ENCODE assay signal across 8 mouse cellular contexts in genomic region chr4:63495915-63496278, GRCm38 (mm10). TPM values are rescaled to one million over a fixed set of nuclear protein-coding genes. Genes with fewer than 3 reads are reported as not detected.
DNase-seq lines count a peak whose midpoint lies in the region; ATAC-seq and TF ChIP-seq lines count a peak whose summit lies in the region.

Gene Whrn (minus strand): TSS chr4:63495991.

- 4% methylated on average over 27 of the region's 34 CpGs for WGBS in forebrain, postnatal 0 days
- 0% methylated on average over 24 of the region's 34 CpGs for WGBS in lung, embryonic 16.5 days

- H3K9ac ChIP-seq in forebrain, postnatal 0 days, result peak within 1 kb of the TSS; percentile 54
- peak within 1 kb of the TSS; percentile 84 for H3K9ac ChIP-seq in lung, embryonic 16.5 days (ENCODE audit: low read length)

- peak within 1 kb of the TSS; percentile 88 for H3K4me2 ChIP-seq in forebrain, postnatal 0 days (ENCODE audit: low read depth)
- H3K4me2 ChIP-seq in lung, embryonic 16.5 days (ENCODE audit: low read depth, low read length), result peak within 1 kb of the TSS; percentile 97

- H3K36me3 ChIP-seq in forebrain, postnatal 0 days (ENCODE audit: insufficient read depth), result no peaks in the 10 kb centered on the region
- H3K36me3 ChIP-seq in lung, embryonic 16.5 days (ENCODE audit: control insufficient read depth, insufficient read depth, low read length), result no peaks in the 10 kb centered on the region

- ATAC-seq in forebrain, postnatal 0 days, result peak; percentile 86
- peak; percentile 91 for ATAC-seq in lung, embryonic 16.5 days (ENCODE audit: low read depth)

- peak within 1 kb of the TSS; percentile 68 for H3K4me3 ChIP-seq in brown adipose tissue, adult 24 weeks (ENCODE audit: insufficient read depth, low read depth, low read length)
- peak within 1 kb of the TSS; percentile 62 for H3K4me3 ChIP-seq in forebrain, postnatal 0 days (ENCODE audit: low read depth, low read length)
- peak within 1 kb of the TSS; percentile 59 for H3K4me3 ChIP-seq in layer of hippocampus, adult 2 months
- H3K4me3 ChIP-seq in lung, embryonic 16.5 days (ENCODE audit: low read length), result peak within 1 kb of the TSS; percentile 73

- DNase-seq in CD8-positive naive resting alpha-beta T cell, adult 2 months (ENCODE audit: low read depth in 2 of 2, low spot score in 2 of 2), result peak; percentile 48 to 55
- peak; percentile 86 for DNase-seq in forebrain, postnatal 0 days
- DNase-seq in heart, postnatal 36 days, result peak; percentile 78 to 79
- DNase-seq in layer of hippocampus, adult 2 months (ENCODE audit: low spot score in 2 of 2), result peak; percentile 42 to 66
- DNase-seq in ovary, adult 18-20 months (ENCODE audit: low spot score), result peak; percentile 61
- DNase-seq in thymus, postnatal 0 days (ENCODE audit: low spot score), result peak; percentile 91

- no peak for TF ChIP-seq CTCF in forebrain, postnatal 0 days (IDR thresholded peaks at IDR 0.05; ENCODE audit: low read depth)
- no peak for TF ChIP-seq CTCF in layer of hippocampus, adult 2 months (conservative IDR thresholded peaks at IDR 0.05)

- no peaks in the 10 kb centered on the region; the same call in 1 of the 2 replicates for H3K4me1 ChIP-seq in brown adipose tissue, adult 24 weeks (ENCODE audit: control insufficient read depth, insufficient read depth, insufficient read length, low read length)
- no peaks in the 10 kb centered on the region for H3K4me1 ChIP-seq in forebrain, postnatal 0 days (ENCODE audit: insufficient read depth)
- peaks cover 18% of the 10 kb centered on the region for H3K4me1 ChIP-seq in lung, embryonic 16.5 days (replicated peaks; ENCODE audit: control insufficient read depth, insufficient read depth, low read length)

- no peaks in the 10 kb centered on the region for H3K9me3 ChIP-seq in forebrain, postnatal 0 days (ENCODE audit: low read length)
- H3K9me3 ChIP-seq in lung, embryonic 16.5 days (ENCODE audit: control insufficient read depth, low read length), result no peaks in the 10 kb centered on the region

- intact Hi-C loops in heart, postnatal 36 days (cut with DNase I), result loop anchor here (2.0 kb wide), 1 partner anchor 77 kb away; no protein-coding TSS in a partner anchor

- no peaks in the 10 kb centered on the region for H3K27me3 ChIP-seq in forebrain, postnatal 0 days (ENCODE audit: insufficient read depth, low read length)
- H3K27me3 ChIP-seq in lung, embryonic 16.5 days (ENCODE audit: control insufficient read depth, insufficient read depth, low read depth, low read length), result peaks cover 26% of the 10 kb centered on the region

- H3K27ac ChIP-seq in brown adipose tissue, adult 24 weeks (replicated peaks; ENCODE audit: low read depth, low read length), result no peak within 1 kb of the TSS
- H3K27ac ChIP-seq in forebrain, postnatal 0 days (ENCODE audit: low read depth, low read length), result no peak within 1 kb of the TSS
- peak within 1 kb of the TSS; percentile 40; the same call in 1 of the 2 replicates for H3K27ac ChIP-seq in layer of hippocampus, adult 2 months
- H3K27ac ChIP-seq in lung, embryonic 16.5 days (ENCODE audit: low read length), result no peak within 1 kb of the TSS

RNA-seq across cellular contexts. Expression of gene Whrn, which starts in this region (rescaled TPM):
- polyA plus RNA-seq in brown adipose tissue, adult 24 weeks (2012; ENCODE audit: insufficient read depth, insufficient read length, missing spikeins), result 2.4 and 2.9 TPM in 2 replicates
- total RNA-seq in forebrain, postnatal 0 days (2014; rRNA removed), result 9.8 and 13.0 TPM in 2 replicates
- polyA plus RNA-seq in forebrain, postnatal 0 days (2015; fragmentation: Nextera tagmentation; extraction: Ambion mirVana), result 2.6 and 3.8 TPM in 2 replicates
- 10 to 100 TPM; 26.3 to 33.2 TPM for total RNA-seq in heart, postnatal 36 days (2021)
- 10 to 100 TPM; 17.9 to 20.7 TPM for total RNA-seq in layer of hippocampus, adult 2 months (2021)
- polyA plus RNA-seq in lung, embryonic 16.5 days (2015; fragmentation: Nextera tagmentation; extraction: Ambion mirVana), result 2.6 and 2.7 TPM in 2 replicates
- 12.0 and 17.1 TPM in 2 replicates for polyA plus RNA-seq in thymus, postnatal 0 days (2015; fragmentation: Nextera tagmentation; extraction: Ambion mirVana)
